Mouse (Mus musculus) liver, postnatal 0 days (tissue): Measurements from ENCODE around the gene Lamc2. TPM values are rescaled to one million over a fixed set of nuclear protein-coding genes. Genes with fewer than 3 reads are reported as not detected.

Source experiments
- ATAC-seq: fragments of 200-750 bp; cut with Nextera tagmentation; 2 replicates; pipeline ENCODE4 v1.8.0; 2017; ENCODE audit warnings: mild to moderate bottlenecking, moderate library complexity
- DNase-seq: peaks from one replicate; pipeline ENCODE4 v3.0.0-alpha.2; 2016
- H3K27ac ChIP-seq: fragments of 300-500 bp; sonication (generic); 2 replicates; pipeline ENCODE4 v1.5.1; 2014; ENCODE audit warnings: antibody characterized with exemption, moderate library complexity, mild to moderate bottlenecking, low read depth
- H3K27me3 ChIP-seq: fragments of 300-500 bp; sonication (generic); 2 replicates; pipeline ENCODE4 v1.6.1; 2014; ENCODE audit warnings: low read length, control low read depth, mixed read lengths; ENCODE audit not compliant: insufficient read depth
- H3K36me3 ChIP-seq: fragments of 300-500 bp; sonication (generic); replicated peaks from 2 replicates; pipeline ENCODE4 v1.6.1; 2014; ENCODE audit warnings: mild to moderate bottlenecking, control low read depth, low read length, moderate library complexity, mixed read lengths; ENCODE audit not compliant: insufficient read depth
- H3K4me1 ChIP-seq: fragments of 300-500 bp; sonication (generic); 2 replicates; pipeline ENCODE4 v1.6.1; 2014; ENCODE audit warnings: antibody characterized with exemption, mild to moderate bottlenecking, control low read depth; ENCODE audit not compliant: insufficient read depth
- H3K4me2 ChIP-seq: fragments of 300-500 bp; sonication (generic); 2 replicates; pipeline ENCODE4 v1.6.1; 2014; ENCODE audit warnings: low read depth, mild to moderate bottlenecking, low read length, moderate library complexity, mixed read lengths
- H3K4me3 ChIP-seq: fragments of 300-500 bp; sonication (generic); 2 replicates; pipeline ENCODE4 v1.5.1; 2014; ENCODE audit warnings: low read depth, low read length
- H3K9ac ChIP-seq: fragments of 300-500 bp; sonication (generic); replicated peaks from 2 replicates; pipeline ENCODE4 v1.6.1; 2014; ENCODE audit warnings: mild to moderate bottlenecking, moderate library complexity
- H3K9me3 ChIP-seq: fragments of 300-500 bp; sonication (generic); 2 replicates; pipeline ENCODE4 v1.6.1; 2016; ENCODE audit warnings: mild to moderate bottlenecking, control low read depth, low read length, mixed read lengths
- CTCF ChIP-seq: sonication (generic); IDR thresholded peaks from 2 replicates; pipeline ENCODE4 v1.5.1; 2016; ENCODE audit warnings: antibody characterized with exemption, low read depth
- EP300 ChIP-seq: IDR thresholded peaks from 2 replicates; pipeline ENCODE4 v1.6.1; 2016; ENCODE audit warnings: antibody characterized with exemption, low read depth, mild to moderate bottlenecking
- WGBS: fragments of 180-500 bp; shearing (Covaris S2); extraction: QIAGEN DNeasy Blood & Tissue Kit; methylation state at CpG from one replicate; pipeline ENCODE4 v1.1.7; 2014; ENCODE audit not compliant: insufficient replicate concordance; 5-methylcytosine and 5-hydroxymethylcytosine counted together
- polyA plus RNA-seq: library from polyadenylated mRNA; unstranded; fragments of >200 nt; fragmentation: Nextera tagmentation; extraction: Ambion mirVana; gene quantifications from 2 replicates; pipeline ENCODE4 v1.2.1, GENCODE M21; 2015

Gene Lamc2
- polyA plus RNA-seq, 1 experiment from 2014 or later = 0.45 TPM

DNA sequence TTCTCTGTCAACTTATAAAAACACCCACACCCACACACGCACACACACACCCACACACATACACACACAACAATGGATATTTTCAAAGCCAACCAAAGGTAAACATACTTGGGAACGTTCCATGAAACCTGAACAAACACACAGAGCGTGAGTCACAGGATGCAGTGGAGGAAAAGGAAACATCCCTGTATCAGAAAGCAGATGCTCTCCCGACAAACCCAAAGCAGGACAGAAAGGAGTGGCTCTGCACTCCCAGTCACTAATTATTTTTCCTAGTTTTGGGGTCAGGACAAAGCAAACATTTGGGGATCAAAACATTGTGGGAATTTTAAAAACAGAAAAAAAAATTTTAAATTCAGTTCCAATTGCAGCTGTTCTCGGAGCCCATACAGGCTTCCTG is 38.1 kb upstream of the Lamc2 start:
- H3K27me3 ChIP-seq = no peaks in the 10 kb centered on the region
- no peaks in the 10 kb centered on the region for H3K9me3 ChIP-seq
- TF ChIP-seq EP300 (no peak), CTCF (no peak)
- no peak overlapping the region for H3K27ac ChIP-seq
- no peaks in the 10 kb centered on the region for H3K4me1 ChIP-seq
- peaks cover 40% of the 10 kb centered on the region for H3K36me3 ChIP-seq
- WGBS = 65% methylated on average over 5 of the region's 5 CpGs
- H3K9ac ChIP-seq = no peak overlapping the region
- DNase-seq (no peak), ATAC-seq (no peak)
- H3K4me2 ChIP-seq = no peak overlapping the region
- H3K4me3 ChIP-seq = no peak overlapping the region

DNA sequence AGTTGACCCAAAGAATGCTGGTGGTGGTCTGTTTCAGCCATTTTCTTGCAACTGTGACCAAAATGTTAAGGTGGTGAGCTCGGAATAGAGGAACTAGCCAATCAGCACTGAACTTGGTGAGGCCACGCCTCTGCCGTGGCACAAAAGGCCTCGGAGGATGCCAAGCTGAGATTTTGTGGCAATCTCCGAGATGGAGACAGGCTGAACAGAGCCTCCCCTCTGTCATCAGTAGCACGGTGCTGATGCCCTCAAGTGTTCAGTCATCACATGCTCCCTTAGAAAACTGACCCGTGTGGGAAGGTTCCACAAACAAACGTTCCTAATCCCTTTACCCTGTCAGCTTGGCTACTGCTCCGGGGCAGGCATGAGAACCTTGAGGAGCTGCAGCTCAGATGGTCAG is 33.1 kb upstream of the Lamc2 start:
- no peak overlapping the region for H3K27ac ChIP-seq
- no peak for TF ChIP-seq CTCF
- no peak for TF ChIP-seq EP300
- 72% methylated on average over 9 of the region's 9 CpGs for WGBS
- H3K36me3 ChIP-seq = peaks cover 19% of the 10 kb centered on the region
- H3K9ac ChIP-seq = no peak overlapping the region
- ATAC-seq (no peak), DNase-seq (no peak)
- no peaks in the 10 kb centered on the region for H3K4me1 ChIP-seq
- no peaks in the 10 kb centered on the region for H3K27me3 ChIP-seq
- H3K4me3 ChIP-seq = no peak overlapping the region
- H3K4me2 ChIP-seq = no peak overlapping the region
- H3K9me3 ChIP-seq = no peaks in the 10 kb centered on the region

DNA sequence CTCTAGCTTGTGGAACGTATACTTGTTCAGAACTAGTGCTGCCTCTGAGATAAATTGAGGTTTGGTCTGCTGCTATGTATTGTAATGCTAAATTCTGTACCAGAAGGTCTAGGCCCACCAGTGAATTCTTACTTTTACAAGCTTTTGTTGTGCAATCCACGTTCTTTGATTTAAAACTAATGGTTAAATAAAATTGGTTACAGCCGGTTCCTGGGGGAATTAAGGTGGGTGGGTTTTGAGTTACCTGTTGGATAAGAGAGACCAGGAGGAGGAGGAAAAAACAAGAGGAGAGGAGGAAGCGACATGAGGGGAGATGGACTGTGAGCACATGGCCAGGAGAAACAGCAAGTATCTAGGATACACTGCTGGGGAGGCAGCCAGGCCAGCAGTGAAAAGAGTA is 30.3 kb upstream of the Lamc2 start:
- ATAC-seq = no peak
- no peaks in the 10 kb centered on the region for H3K27me3 ChIP-seq
- H3K4me2 ChIP-seq = no peak overlapping the region
- TF ChIP-seq CTCF (no peak), EP300 (no peak)
- H3K9ac ChIP-seq = no peak overlapping the region
- H3K36me3 ChIP-seq = peaks cover 6% of the 10 kb centered on the region
- no peaks in the 10 kb centered on the region for H3K4me1 ChIP-seq
- no peak overlapping the region for H3K4me3 ChIP-seq
- no peaks in the 10 kb centered on the region for H3K9me3 ChIP-seq
- WGBS = 77% methylated on average over 4 of the region's 4 CpGs
- H3K27ac ChIP-seq = no peak overlapping the region
- DNase-seq = no peak

DNA sequence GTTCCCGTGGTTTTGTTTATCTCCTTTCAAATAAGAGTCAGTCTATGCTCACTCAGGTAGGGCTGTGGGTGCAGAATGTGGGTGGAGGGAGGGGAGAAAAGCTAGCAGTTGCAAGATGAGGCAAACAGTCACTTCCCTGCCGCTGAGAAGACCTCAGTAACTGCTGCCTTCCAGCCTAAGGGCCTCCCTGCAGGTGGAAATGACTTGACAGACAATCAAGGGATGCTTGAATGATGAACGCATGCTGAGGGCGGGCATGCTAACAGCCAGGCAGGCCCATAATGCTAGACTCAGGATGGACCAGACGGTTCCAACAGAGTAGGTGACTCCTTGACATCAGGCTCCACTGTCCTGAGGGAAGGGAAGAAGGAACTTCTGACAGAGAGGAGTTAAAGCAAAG is 29.4 kb upstream of the Lamc2 start:
- Histone ChIP-seq H3K4me1 (no peaks in the 10 kb centered on the region), H3K27me3 (no peaks in the 10 kb centered on the region), H3K36me3 (no peaks in the 10 kb centered on the region), H3K9me3 (no peaks in the 10 kb centered on the region), H3K27ac (no peak overlapping the region), H3K9ac (no peak overlapping the region), H3K4me3 (no peak overlapping the region), H3K4me2 (no peak overlapping the region)
- no peak for TF ChIP-seq EP300
- no peak for TF ChIP-seq CTCF
- ATAC-seq (no peak), DNase-seq (no peak)
- 59% methylated on average over 5 of the region's 5 CpGs for WGBS

DNA sequence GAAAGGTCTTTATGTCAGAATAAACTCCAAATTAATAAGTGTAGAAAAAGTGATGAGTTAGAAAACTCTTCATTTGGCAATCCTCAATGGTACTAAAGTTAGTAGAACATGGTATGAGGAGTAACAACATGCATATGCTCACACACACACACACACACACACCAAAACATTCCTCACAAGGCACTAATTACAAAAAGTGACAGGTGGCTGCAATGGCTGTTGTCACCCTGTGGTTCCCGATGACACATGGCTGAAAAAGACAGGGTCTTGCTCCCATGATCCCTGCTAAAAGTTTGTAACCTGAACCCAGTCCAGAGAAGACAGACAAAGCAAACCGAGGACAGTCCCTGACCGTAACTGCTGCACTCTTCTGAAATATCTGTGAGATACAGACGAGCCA is 24.7 kb upstream of the Lamc2 start:
- Histone ChIP-seq H3K36me3 (no peaks in the 10 kb centered on the region), H3K9me3 (no peaks in the 10 kb centered on the region), H3K27ac (no peak overlapping the region), H3K27me3 (no peaks in the 10 kb centered on the region), H3K4me3 (no peak overlapping the region), H3K4me1 (no peaks in the 10 kb centered on the region), H3K9ac (no peak overlapping the region), H3K4me2 (no peak overlapping the region)
- no peak for TF ChIP-seq CTCF
- TF ChIP-seq EP300 = no peak
- DNase-seq = no peak
- 48% methylated on average over 4 of the region's 4 CpGs for WGBS
- no peak for ATAC-seq

DNA sequence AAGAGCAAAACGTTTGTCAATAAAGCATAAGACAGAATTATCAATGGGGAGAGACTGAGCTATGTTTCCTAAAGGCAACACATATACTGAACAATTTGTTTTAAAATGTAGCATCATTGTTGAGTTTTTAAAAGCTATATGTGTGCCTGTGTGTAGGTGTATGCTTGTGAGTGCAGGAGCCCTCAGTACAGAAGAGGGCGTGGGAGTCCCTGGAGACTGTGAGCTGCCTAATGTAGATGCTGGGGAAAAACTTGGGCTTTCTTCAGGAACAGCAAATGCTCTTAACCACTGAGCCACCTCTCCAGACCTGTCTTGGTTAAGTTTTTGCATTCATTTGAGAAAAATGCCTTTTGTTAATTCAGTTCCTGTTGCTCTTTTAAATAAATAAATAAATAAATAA is 24.0 kb upstream of the Lamc2 start:
- DNase-seq (no peak), ATAC-seq (no peak)
- Histone ChIP-seq H3K9ac (no peak overlapping the region), H3K4me1 (no peaks in the 10 kb centered on the region), H3K4me2 (no peak overlapping the region), H3K4me3 (no peak overlapping the region), H3K36me3 (no peaks in the 10 kb centered on the region), H3K9me3 (no peaks in the 10 kb centered on the region), H3K27me3 (no peaks in the 10 kb centered on the region), H3K27ac (no peak overlapping the region)
- 70% methylated on average over 2 of the region's 2 CpGs for WGBS
- no peak for TF ChIP-seq EP300
- no peak for TF ChIP-seq CTCF

DNA sequence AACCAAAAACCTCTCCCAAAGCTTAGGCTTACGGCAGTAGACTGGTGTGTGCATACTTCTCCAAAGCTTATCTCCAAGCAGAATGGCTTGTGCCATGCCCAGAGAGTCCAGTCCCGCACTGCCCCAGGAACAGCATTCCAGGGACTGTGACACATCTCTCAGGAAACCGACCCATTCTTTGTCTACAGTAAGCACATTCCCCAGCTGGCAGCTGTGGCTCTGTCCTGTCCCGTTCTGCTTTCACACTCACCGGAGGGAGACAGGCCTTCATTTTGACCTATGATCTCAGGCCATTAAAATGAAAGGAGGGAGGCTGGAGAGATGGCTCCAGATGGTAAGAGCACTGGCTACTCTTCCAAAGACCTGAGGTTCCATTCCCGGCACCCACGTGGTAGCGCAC is 15.9 kb upstream of the Lamc2 start:
- WGBS = 63% methylated on average over 8 of the region's 8 CpGs
- ATAC-seq (no peak), DNase-seq (no peak)
- Histone ChIP-seq H3K4me2 (no peak overlapping the region), H3K4me3 (no peak overlapping the region), H3K27me3 (no peaks in the 10 kb centered on the region), H3K9ac (no peak overlapping the region), H3K9me3 (no peaks in the 10 kb centered on the region), H3K36me3 (no peaks in the 10 kb centered on the region), H3K4me1 (no peaks in the 10 kb centered on the region), H3K27ac (no peak overlapping the region)
- TF ChIP-seq EP300 = no peak
- no peak for TF ChIP-seq CTCF
